Mouse (Mus musculus): ENCODE measurements around the gene Fbf1.

DNA sequence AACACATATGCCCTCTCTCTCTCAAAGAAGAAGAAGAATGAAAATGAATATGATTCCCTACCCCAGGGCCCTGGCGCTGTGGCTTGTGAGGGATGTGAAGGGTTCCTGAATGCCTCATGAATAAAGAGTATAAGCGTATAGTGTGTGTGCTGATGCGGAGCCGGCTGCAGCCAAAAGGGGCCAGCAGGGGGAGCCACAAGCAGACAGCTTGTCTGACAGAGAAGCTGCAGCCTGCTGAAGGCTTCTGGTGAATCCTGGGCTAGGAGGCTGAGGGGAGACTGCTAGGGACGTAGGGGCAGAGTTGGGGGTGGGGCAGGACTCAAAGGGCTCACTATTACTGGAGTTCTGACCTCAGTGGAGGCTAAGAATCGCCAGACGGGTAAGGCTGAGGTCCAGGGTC lies 47.2 kb upstream of the Fbf1 start:
- TF ChIP-seq CTCF (IDR thresholded peaks at IDR 0.05; ENCODE audit: control insufficient read depth, insufficient read depth, insufficient read length) (peak; percentile 25), MYOD1 (IDR thresholded peaks at IDR 0.05; ENCODE audit: control insufficient read depth, insufficient read length, low read depth) (no peak), USF1 (IDR thresholded peaks at IDR 0.05; ENCODE audit: low read depth) (no peak), MYOG (IDR thresholded peaks at IDR 0.05; ENCODE audit: control insufficient read depth, extremely low read depth, insufficient read length) (no peak), MAX (IDR thresholded peaks at IDR 0.05) (no peak)
